Mouse (Mus musculus) stomach, postnatal 0 days (tissue): ENCODE data around the gene Sergef.

ENCODE experiments used
- CTCF ChIP-seq: IDR thresholded peaks from 2 replicates; pipeline ENCODE4 v1.5.1; 2016; ENCODE audit warnings: antibody characterized with exemption, low read depth, mild to moderate bottlenecking, moderate library complexity
- EP300 ChIP-seq: optimal IDR thresholded peaks from 2 replicates; pipeline ENCODE3; 2016; ENCODE audit warnings: antibody characterized with exemption

GRCm38 (mm10) chr7:46395571-46395970, 244.0 kb downstream of the Sergef start:
- no peak for TF ChIP-seq CTCF
- TF ChIP-seq EP300 = no peak
